Mouse (Mus musculus): Measurements from ENCODE around the gene Ap4m1. TPM values are rescaled to one million over a fixed set of nuclear protein-coding genes. Genes with fewer than 3 reads are reported as not detected.

Gene Ap4m1
- polyA plus RNA-seq, 1 experiment from 2014 or later, result 10.2 TPM

DNA sequence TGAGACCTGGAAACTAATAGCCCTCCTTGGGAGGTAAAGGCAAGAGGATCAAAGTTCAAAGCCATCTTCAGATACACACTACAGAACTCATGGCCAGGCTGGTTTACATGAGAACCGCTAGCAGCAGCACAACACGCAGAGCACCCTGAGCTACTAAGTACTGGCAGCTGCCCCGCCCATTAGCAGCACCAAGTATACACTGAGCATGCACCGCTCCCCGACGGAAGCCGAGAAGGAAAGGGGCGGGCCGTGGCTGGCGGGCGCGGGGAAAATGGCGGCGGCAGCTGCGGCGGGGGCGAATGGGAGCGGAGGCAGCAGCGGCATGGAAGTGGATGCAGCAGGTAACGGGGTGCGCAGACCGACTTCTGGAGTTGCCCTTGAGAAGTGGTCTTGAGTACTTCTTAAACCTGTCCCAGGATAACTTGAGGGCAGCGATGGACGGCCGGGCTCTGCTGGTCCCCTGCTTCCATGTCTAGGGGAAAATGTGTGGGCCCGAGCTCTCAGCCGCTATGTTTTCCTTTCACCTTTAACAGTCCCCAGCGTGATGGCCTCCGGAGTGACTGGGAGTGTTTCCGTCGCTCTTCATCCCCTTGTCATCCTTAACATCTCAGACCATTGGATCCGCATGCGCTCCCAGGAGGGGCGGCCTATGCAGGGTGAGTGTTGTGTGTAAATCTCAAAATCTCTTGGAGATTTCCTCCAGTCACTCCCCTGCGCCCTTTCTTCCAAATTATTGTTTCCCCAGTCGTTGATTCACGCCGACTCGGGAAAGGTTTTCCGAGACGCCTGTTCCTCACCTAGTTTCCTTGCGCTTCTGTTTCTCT, 10.7 kb upstream of the Ap4m1 start, which contains the start of gene Cops6:
Gene Cops6 (plus strand): TSS at position 230 of the 824 bp plus-strand sequence.
- H3K9ac ChIP-seq (ENCODE audit: low read depth, low read length), result peak within 1 kb of the TSS; percentile 93
- H3K27me3 ChIP-seq (ENCODE audit: control insufficient read depth, insufficient read depth, low read length), result no peaks in the 10 kb centered on the region
- peak; percentile 93 for ATAC-seq (replicated peaks; ENCODE audit: insufficient number of reproducible peaks, low FRiP score, low TSS enrichment)
- H3K4me1 ChIP-seq (ENCODE audit: control insufficient read depth, insufficient read depth, low read length), result peaks cover 8% of the 10 kb centered on the region
- no peaks in the 10 kb centered on the region for H3K9me3 ChIP-seq (replicated peaks; ENCODE audit: control insufficient read depth, low read length)
- peak within 1 kb of the TSS; percentile 69 for H3K27ac ChIP-seq (ENCODE audit: low read depth, low read length)
- peak within 1 kb of the TSS; percentile 84 for H3K4me3 ChIP-seq (ENCODE audit: low read depth, low read length)
- peaks cover 15% of the 10 kb centered on the region for H3K36me3 ChIP-seq (ENCODE audit: control insufficient read depth, insufficient read depth, low read length)
- H3K4me2 ChIP-seq, result peak within 1 kb of the TSS; percentile 74
- WGBS (ENCODE audit: insufficient replicate concordance), result under 1% methylated on average over 42 of the region's 42 CpGs

DNA sequence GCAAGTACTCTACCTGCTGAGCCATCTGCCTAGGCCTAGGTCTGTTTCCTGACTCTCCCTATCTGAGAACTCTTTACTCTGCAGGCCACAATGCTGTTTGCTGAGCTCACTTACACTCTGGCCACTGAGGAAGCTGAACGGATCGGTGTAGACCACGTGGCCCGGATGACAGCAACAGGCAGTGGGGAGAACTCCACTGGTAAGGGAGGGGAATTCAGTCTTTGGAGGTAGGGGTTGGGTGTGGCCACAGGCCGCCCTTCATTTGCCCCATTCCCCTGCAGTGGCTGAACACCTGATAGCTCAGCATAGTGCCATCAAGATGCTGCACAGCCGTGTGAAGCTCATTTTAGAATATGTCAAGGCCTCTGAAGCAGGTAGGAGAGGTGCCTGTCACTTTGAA, 8.8 kb upstream of the Ap4m1 start:
- Histone ChIP-seq H3K9me3 (replicated peaks; ENCODE audit: control insufficient read depth, low read length) (no peaks in the 10 kb centered on the region), H3K4me1 (ENCODE audit: control insufficient read depth, insufficient read depth, low read length) (peaks cover 8% of the 10 kb centered on the region), H3K27ac (ENCODE audit: low read depth, low read length) (no peak overlapping the region), H3K4me3 (ENCODE audit: low read depth, low read length) (no peak overlapping the region), H3K36me3 (ENCODE audit: control insufficient read depth, insufficient read depth, low read length) (peaks cover 32% of the 10 kb centered on the region), H3K27me3 (ENCODE audit: control insufficient read depth, insufficient read depth, low read length) (no peaks in the 10 kb centered on the region), H3K9ac (ENCODE audit: low read depth, low read length) (no peak overlapping the region), H3K4me2 (no peak overlapping the region)
- ATAC-seq (replicated peaks; ENCODE audit: insufficient number of reproducible peaks, low FRiP score, low TSS enrichment), result no peak
- 71% methylated on average over 6 of the region's 6 CpGs for WGBS (ENCODE audit: insufficient replicate concordance)

- H3K27me3 ChIP-seq (ENCODE audit: control insufficient read depth, insufficient read depth, low read length), result no peaks in the 10 kb centered on the region
- H3K4me3 ChIP-seq (ENCODE audit: low read depth, low read length), result no peak overlapping the region
- no peak overlapping the region for H3K4me2 ChIP-seq
- H3K36me3 ChIP-seq (ENCODE audit: control insufficient read depth, insufficient read depth, low read length), result peaks cover 36% of the 10 kb centered on the region
- ATAC-seq (replicated peaks; ENCODE audit: insufficient number of reproducible peaks, low FRiP score, low TSS enrichment), result no peak
- no peak overlapping the region for H3K27ac ChIP-seq (ENCODE audit: low read depth, low read length)
- H3K4me1 ChIP-seq (ENCODE audit: control insufficient read depth, insufficient read depth, low read length), result peaks cover 8% of the 10 kb centered on the region
- WGBS (ENCODE audit: insufficient replicate concordance), result 79% methylated on average over 10 of the region's 10 CpGs
- no peak overlapping the region for H3K9ac ChIP-seq (ENCODE audit: low read depth, low read length)
- H3K9me3 ChIP-seq (replicated peaks; ENCODE audit: control insufficient read depth, low read length), result no peaks in the 10 kb centered on the region
Measured at GRCm38 (mm10) chr5:138163610-138164009, 8.2 kb upstream of the Ap4m1 start.

DNA sequence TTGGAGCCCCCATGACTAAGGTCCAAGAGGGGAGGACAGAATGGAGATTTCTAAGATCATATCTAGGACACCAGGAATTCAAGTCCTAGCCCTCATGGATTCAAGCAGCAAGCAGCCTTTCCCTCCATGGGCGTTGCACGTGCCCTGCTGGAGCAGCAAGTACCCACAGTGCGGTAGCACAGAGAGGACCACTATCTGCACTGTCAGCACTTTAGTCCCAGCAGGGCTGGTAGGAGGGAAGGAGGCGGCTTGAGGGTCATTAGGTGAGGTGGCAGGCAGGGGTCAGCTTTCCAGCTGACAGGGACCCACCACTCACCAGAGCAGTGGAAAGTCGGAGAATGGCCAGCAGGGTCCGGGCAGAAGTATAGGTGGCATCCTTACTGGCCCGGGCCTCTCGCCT, 6.2 kb upstream of the Ap4m1 start:
- H3K27me3 ChIP-seq (ENCODE audit: control insufficient read depth, insufficient read depth, low read length), result no peaks in the 10 kb centered on the region
- 76% methylated on average over 8 of the region's 8 CpGs for WGBS (ENCODE audit: insufficient replicate concordance)
- no peak for ATAC-seq (replicated peaks; ENCODE audit: insufficient number of reproducible peaks, low FRiP score, low TSS enrichment)
- H3K4me2 ChIP-seq, result no peak overlapping the region
- no peak overlapping the region for H3K9ac ChIP-seq (ENCODE audit: low read depth, low read length)
- no peaks in the 10 kb centered on the region for H3K9me3 ChIP-seq (replicated peaks; ENCODE audit: control insufficient read depth, low read length)
- no peak overlapping the region for H3K4me3 ChIP-seq (ENCODE audit: low read depth, low read length)
- H3K27ac ChIP-seq (ENCODE audit: low read depth, low read length), result no peak overlapping the region
- peaks cover 10% of the 10 kb centered on the region for H3K4me1 ChIP-seq (ENCODE audit: control insufficient read depth, insufficient read depth, low read length)
- H3K36me3 ChIP-seq (ENCODE audit: control insufficient read depth, insufficient read depth, low read length), result peaks cover 39% of the 10 kb centered on the region

DNA sequence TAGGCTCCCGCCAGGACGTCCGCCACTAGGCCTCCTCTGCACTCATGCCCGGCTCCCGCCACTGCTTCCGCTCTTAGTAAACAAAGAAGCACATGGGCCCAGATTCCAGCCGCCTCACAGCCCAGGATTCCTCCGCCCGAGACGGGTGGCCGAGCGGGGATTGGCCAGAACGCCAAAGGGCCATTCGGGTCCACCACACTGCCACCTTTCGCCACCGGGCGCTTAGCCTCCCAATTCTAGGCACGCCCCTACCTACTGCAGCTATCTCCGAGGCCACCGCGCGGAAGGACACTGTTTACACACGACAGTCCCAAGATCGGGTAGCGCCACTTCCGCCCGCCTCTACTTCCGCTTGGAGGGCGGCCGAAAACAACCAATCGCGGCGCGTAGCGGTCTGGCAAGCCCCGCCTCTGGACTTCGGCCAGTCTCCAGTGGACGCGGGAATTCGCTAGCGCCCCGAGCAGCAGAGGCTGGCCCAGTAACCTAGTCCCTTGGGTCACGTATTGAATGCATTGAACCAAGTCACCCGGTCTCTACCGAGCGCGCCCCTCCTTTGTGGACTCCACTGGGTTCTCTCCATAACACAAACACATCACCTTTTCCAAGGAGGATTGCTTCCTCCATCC, 753 bp upstream of the Ap4m1 start:
- ATAC-seq (replicated peaks; ENCODE audit: insufficient number of reproducible peaks, low FRiP score, low TSS enrichment), result peak; percentile 89
- H3K27ac ChIP-seq (ENCODE audit: low read depth, low read length), result peak overlapping the region; percentile 99
- peak overlapping the region; percentile 96 for H3K9ac ChIP-seq (ENCODE audit: low read depth, low read length)
- H3K27me3 ChIP-seq (ENCODE audit: control insufficient read depth, insufficient read depth, low read length), result no peaks in the 10 kb centered on the region
- H3K4me3 ChIP-seq (ENCODE audit: low read depth, low read length), result peak overlapping the region; percentile 89
- H3K36me3 ChIP-seq (ENCODE audit: control insufficient read depth, insufficient read depth, low read length), result peaks cover 38% of the 10 kb centered on the region
- under 1% methylated on average over 47 of the region's 47 CpGs for WGBS (ENCODE audit: insufficient replicate concordance)
- H3K4me1 ChIP-seq (ENCODE audit: control insufficient read depth, insufficient read depth, low read length), result peaks cover 9% of the 10 kb centered on the region
- H3K9me3 ChIP-seq (replicated peaks; ENCODE audit: control insufficient read depth, low read length), result no peaks in the 10 kb centered on the region
- H3K4me2 ChIP-seq, result peak overlapping the region; percentile 93

GRCm38 (mm10) chr5:138173217-138173616, 1.4 kb downstream of the Ap4m1 start:
- Histone ChIP-seq H3K36me3 (ENCODE audit: control insufficient read depth, insufficient read depth, low read length) (peaks cover 35% of the 10 kb centered on the region), H3K9ac (ENCODE audit: low read depth, low read length) (no peak overlapping the region), H3K9me3 (replicated peaks; ENCODE audit: control insufficient read depth, low read length) (no peaks in the 10 kb centered on the region), H3K4me1 (ENCODE audit: control insufficient read depth, insufficient read depth, low read length) (peaks cover 9% of the 10 kb centered on the region), H3K4me3 (ENCODE audit: low read depth, low read length) (no peak overlapping the region), H3K4me2 (peak overlapping the region; percentile 93), H3K27me3 (ENCODE audit: control insufficient read depth, insufficient read depth, low read length) (no peaks in the 10 kb centered on the region), H3K27ac (ENCODE audit: low read depth, low read length) (no peak overlapping the region)
- 85% methylated on average over 3 of the region's 3 CpGs for WGBS (ENCODE audit: insufficient replicate concordance)
- no peak for ATAC-seq (replicated peaks; ENCODE audit: insufficient number of reproducible peaks, low FRiP score, low TSS enrichment)

- WGBS (ENCODE audit: insufficient replicate concordance), result 0% methylated on average over 31 of the region's 31 CpGs
- H3K27ac ChIP-seq (ENCODE audit: low read depth, low read length), result peak within 1 kb of the TSS; percentile 73
Measured at GRCm38 (mm10) chr5:138186950-138187638, 15.3 kb downstream of the Ap4m1 start, which contains the start of the genes Taf6 and Cnpy4. Taf6 (minus strand) TSS chr5:138187451. Cnpy4 (plus strand) TSS chr5:138187485.

DNA sequence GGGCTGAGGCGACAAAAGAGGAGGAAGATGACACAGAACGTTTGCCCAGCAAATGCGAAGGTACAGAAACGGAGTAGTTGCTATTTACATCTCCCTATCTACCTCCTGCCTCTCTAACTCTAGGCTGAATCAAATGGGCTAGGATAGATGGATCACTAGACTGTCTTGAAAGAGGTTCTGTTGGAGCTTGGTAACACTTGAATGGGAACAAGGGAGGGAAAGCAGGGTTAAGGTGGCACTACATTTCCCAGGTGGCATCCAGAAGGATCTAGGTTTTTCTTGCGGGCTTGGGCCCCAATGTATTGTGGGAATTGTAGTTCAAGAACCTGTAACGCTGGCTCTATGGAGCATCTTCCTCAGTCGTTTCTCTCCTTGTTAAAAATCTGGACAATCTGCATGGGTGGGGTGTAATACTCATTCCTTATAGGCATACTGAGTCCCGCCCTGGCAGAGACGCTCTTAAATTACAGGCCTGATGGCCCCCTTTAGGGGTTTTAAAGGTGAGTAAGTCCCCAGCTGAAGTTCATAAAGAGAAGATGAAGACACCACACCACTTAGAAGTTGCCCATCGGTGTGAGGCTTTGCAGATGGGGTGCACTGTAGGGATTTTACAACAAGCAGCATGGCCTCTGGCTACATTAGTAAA, 16.0 kb downstream of the Ap4m1 start:
- Histone ChIP-seq H3K9me3 (replicated peaks; ENCODE audit: control insufficient read depth, low read length) (no peaks in the 10 kb centered on the region), H3K27ac (ENCODE audit: low read depth, low read length) (peak overlapping the region; percentile 73), H3K4me3 (ENCODE audit: low read depth, low read length) (peak overlapping the region; percentile 83), H3K4me2 (peak overlapping the region; percentile 84), H3K4me1 (ENCODE audit: control insufficient read depth, insufficient read depth, low read length) (peaks cover 7% of the 10 kb centered on the region), H3K9ac (ENCODE audit: low read depth, low read length) (peak overlapping the region; percentile 92), H3K36me3 (ENCODE audit: control insufficient read depth, insufficient read depth, low read length) (peaks cover 11% of the 10 kb centered on the region), H3K27me3 (ENCODE audit: control insufficient read depth, insufficient read depth, low read length) (no peaks in the 10 kb centered on the region)
- ATAC-seq (replicated peaks; ENCODE audit: insufficient number of reproducible peaks, low FRiP score, low TSS enrichment), result peak; percentile 80
- 0% methylated on average over 10 of the region's 10 CpGs for WGBS (ENCODE audit: insufficient replicate concordance)

More at GRCm38 (mm10) chr5:138186950-138187638, 15.3 kb downstream of the Ap4m1 start, which contains the start of the genes Taf6 and Cnpy4:
- Histone ChIP-seq H3K9me3 (replicated peaks; ENCODE audit: control insufficient read depth, low read length) (no peaks in the 10 kb centered on the region), H3K4me3 (ENCODE audit: low read depth, low read length) (peak within 1 kb of the TSS; percentile 83), H3K9ac (ENCODE audit: low read depth, low read length) (peak within 1 kb of the TSS; percentile 92), H3K4me2 (peak within 1 kb of the TSS; percentile 84), H3K27me3 (ENCODE audit: control insufficient read depth, insufficient read depth, low read length) (no peaks in the 10 kb centered on the region), H3K36me3 (ENCODE audit: control insufficient read depth, insufficient read depth, low read length) (peaks cover 15% of the 10 kb centered on the region), H3K4me1 (ENCODE audit: control insufficient read depth, insufficient read depth, low read length) (peaks cover 7% of the 10 kb centered on the region)
- peak; percentile 77 for ATAC-seq (replicated peaks; ENCODE audit: insufficient number of reproducible peaks, low FRiP score, low TSS enrichment)
